Mouse (Mus musculus) G1E (cell line): ENCODE data around the gene Lpcat4.

Experiments used
- CTCF ChIP-seq: IDR thresholded peaks from 2 replicates; pipeline ENCODE4 v1.5.1; 2012; ENCODE audit warnings: low read depth, low read length, inconsistent platforms, mixed read lengths
- TAL1 ChIP-seq: conservative IDR thresholded peaks from 2 replicates; pipeline ENCODE4 v1.6.1; 2012; ENCODE audit warnings: low read depth, low read length, inconsistent platforms, mixed read lengths

DNA sequence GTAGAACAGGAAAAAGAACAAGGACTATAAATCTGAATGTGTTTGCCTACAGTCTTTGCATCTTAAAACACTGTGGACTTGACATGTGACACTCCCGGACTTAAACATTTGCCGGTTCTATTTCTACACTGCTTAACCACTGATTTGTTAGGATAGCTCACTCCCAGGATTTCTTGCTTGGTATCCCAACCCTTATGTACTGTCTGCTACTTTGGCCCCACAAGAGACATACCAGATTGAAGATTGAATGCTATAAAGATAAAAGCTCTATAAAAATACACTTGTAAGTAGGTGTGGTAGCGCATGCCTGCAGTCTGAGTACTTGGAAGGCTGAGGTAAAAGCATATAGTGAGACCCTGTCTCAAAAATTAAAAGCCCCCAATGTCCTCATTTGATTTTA is 50.2 kb downstream of the Lpcat4 start:
- TF ChIP-seq CTCF (no peak), TAL1 (no peak)
